Mouse (Mus musculus): ENCODE results near the gene Cdk17.

GRCm38 (mm10) chr10:93129345-93129744 is 31.3 kb upstream of the Cdk17 start:
- TF ChIP-seq GATA1 (IDR thresholded peaks at IDR 0.05; ENCODE audit: borderline replicate concordance, low read length) = no peak
- TF ChIP-seq FLI1 (IDR thresholded peaks at IDR 0.05; ENCODE audit: low read length) = no peak
